Mouse (Mus musculus) kidney, adult 2 months (tissue): Measurements from ENCODE around the gene Rabgef1.

Experiments
- CTCF ChIP-seq: fragments of 200-500 bp; conservative IDR thresholded peaks from 2 replicates; pipeline ENCODE4 v1.5.1; 2011; ENCODE audit warnings: low read depth, mild to moderate bottlenecking, control low read depth, low read length, moderate library complexity, mixed read lengths; ENCODE audit not compliant: insufficient read depth, insufficient read length
- POLR2A ChIP-seq: fragments of 200-500 bp; IDR thresholded peaks from one replicate; pipeline ENCODE4 v1.6.1; 2011; ENCODE audit warnings: low read depth, low read length, control low read depth

DNA sequence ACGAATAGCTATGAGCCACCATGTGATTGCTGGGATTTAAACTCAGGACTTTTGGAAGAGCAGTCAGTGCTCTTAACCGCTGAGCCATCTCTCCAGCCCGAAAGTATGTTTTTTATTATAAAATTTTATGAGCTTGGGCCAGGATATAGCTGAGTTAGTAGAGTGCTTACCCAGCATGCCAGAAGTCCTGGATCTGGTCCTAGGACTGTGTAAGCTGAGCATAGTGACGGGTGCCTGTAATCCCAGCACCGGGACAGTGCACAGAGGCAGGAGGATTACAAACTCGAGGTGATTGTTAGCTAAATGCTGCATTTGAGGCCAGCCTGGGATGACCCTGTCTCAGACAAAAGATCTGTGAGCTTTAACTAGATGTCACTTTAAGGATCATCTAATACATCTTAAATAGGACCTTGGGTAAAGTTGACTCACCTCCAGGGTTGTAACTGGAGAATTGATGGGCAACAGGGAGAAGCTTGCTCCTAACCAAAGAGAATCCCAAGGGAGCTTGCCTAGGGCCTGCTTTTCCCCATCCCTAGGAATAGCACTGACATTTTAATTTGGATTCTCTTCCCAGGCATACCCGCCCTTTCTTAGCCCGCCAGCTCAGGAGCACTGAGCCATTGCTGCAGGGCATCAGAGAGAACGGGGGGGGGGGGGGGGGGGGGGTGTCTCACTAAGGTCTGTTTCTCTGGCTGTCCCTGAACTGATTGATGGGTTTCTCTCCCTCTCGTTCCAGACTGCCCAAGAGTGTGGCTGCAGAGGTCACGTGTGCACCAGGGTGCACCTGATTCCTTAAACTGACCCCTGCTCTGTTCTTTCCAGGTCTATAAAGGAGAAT lies 42.7 kb upstream of the Rabgef1 start:
- TF ChIP-seq CTCF = no peak
- no peak for TF ChIP-seq POLR2A
